Mouse (Mus musculus) cerebellum, adult 2 months (tissue): ENCODE data around the gene Dot1l. TPM values are rescaled to one million over a fixed set of nuclear protein-coding genes. Genes with fewer than 3 reads are reported as not detected.
A peak's percentile ranks its signal among the peaks of the same experiment; 100 is the strongest.

ENCODE experiments used
- DNase-seq, 2 experiments: peaks; one replicate each; pipeline ENCODE4 v3.0.0; 2021
- H3K27ac ChIP-seq: fragments of 200-500 bp; 2 replicates; pipeline ENCODE4 v1.5.1; 2012; ENCODE audit warnings: low read length, control low read depth, inconsistent platforms; ENCODE audit not compliant: insufficient read depth
- H3K27me3 ChIP-seq: fragments of 200-500 bp; 2 replicates; pipeline ENCODE4 v1.6.1; 2012; ENCODE audit warnings: inconsistent platforms, mild to moderate bottlenecking, low read length, moderate library complexity; ENCODE audit not compliant: control insufficient read depth, insufficient read depth
- H3K4me1 ChIP-seq: fragments of 200-500 bp; 2 replicates; pipeline ENCODE4 v1.6.1; 2011; ENCODE audit warnings: low read length; ENCODE audit not compliant: control insufficient read depth, insufficient read depth
- H3K4me3 ChIP-seq: fragments of 200-500 bp; replicated peaks from 2 replicates; pipeline ENCODE3; 2011; ENCODE audit warnings: mild to moderate bottlenecking, low read depth, low read length, control low read depth; ENCODE audit not compliant: insufficient read depth
- CTCF ChIP-seq: fragments of 200-500 bp; IDR thresholded peaks from 2 replicates; pipeline ENCODE4 v1.5.1; 2011; ENCODE audit warnings: low read depth, mild to moderate bottlenecking, control low read depth, low read length, moderate library complexity, borderline replicate concordance; ENCODE audit not compliant: insufficient read depth
- POLR2A ChIP-seq: fragments of 200-500 bp; IDR thresholded peaks from 2 replicates; pipeline ENCODE4 v1.6.1; 2011; ENCODE audit warnings: low read length, control low read depth, borderline replicate concordance; ENCODE audit not compliant: insufficient read depth
- WGBS: fragments of 180-500 bp; shearing (Covaris S2); methylation state at CpG from one replicate; pipeline ENCODE4 v1.1.7; 2018; 5-methylcytosine and 5-hydroxymethylcytosine counted together
- polyA plus RNA-seq: library from polyadenylated mRNA; depleted of rRNA; stranded (reverse); fragments of >200 nt; gene quantifications from 2 replicates; pipeline ENCODE4 v1.2.3, GENCODE M21; 2012

The Dot1l gene
- polyA plus RNA-seq, 1 experiment, result 101 TPM

DNA sequence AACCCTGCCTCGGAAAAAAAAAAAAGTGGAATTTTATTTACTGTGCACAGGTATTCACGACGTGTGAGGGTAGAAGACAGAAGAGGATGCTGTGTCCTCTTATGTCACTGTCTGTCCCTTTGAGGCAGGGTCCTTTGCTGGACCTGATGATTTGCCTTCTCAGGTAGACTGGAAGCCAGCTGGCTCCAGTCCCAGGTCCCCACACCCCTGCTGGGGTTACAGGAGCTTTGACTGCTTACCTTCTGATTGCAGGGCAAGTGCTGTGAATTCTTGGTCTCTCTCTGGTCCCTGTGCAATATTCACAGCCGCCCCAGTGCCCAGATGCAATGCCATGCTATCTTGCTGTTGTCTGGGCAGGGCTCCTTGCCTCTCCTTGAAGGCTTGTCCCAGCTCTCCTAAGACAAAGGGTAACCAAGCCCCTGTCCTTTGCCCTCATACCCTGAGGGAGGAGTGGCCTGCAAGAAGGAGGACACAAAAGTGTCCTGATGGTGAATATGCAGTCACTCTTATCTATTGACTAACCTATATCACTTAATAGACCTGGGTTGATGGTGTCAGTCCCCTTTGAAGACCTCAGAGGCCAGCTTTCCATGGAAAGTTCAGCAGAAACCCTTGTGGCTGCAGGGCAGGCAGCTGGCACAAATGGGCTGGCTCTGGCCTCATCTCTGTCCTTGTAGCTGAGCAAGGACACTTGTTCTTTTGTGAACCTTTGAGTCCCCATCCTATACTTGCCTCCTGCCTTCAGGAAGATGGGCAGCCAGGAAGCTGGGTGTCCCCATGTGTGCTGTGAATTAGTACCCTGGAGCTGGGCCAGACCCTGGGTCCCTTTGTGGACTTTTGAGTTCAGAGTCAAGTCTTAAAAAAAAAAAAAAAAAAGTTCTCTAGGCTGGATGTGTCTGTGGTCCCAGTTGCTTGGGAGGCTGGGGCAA is 5.9 kb downstream of the Dot1l start:
- DNase-seq, result peak; percentile 46 to 54
- H3K4me3 ChIP-seq, result no peak overlapping the region
- no peaks in the 10 kb centered on the region for H3K27me3 ChIP-seq
- TF ChIP-seq CTCF, result no peak
- no peak for TF ChIP-seq POLR2A
- WGBS, result 32% methylated on average over 4 of the region's 4 CpGs
- peaks cover 70% of the 10 kb centered on the region for H3K4me1 ChIP-seq
- no peak overlapping the region; the same call in 1 of the 2 replicates for H3K27ac ChIP-seq

GRCm38 (mm10) chr10:80761821-80762220 is 6.8 kb downstream of the Dot1l start:
- Histone ChIP-seq H3K4me1 (peaks cover 75% of the 10 kb centered on the region), H3K4me3 (no peak overlapping the region), H3K27me3 (no peaks in the 10 kb centered on the region), H3K27ac (no peak overlapping the region)
- WGBS, result 43% methylated on average over 3 of the region's 3 CpGs
- no peak for TF ChIP-seq CTCF
- no peak for TF ChIP-seq POLR2A
- DNase-seq, result no peak

GRCm38 (mm10) chr10:80763502-80763901 is 8.5 kb downstream of the Dot1l start:
- no peaks in the 10 kb centered on the region for H3K27me3 ChIP-seq
- WGBS, result 91% methylated on average over 2 of the region's 2 CpGs
- no peak for TF ChIP-seq POLR2A
- TF ChIP-seq CTCF, result no peak
- DNase-seq, result no peak
- H3K4me3 ChIP-seq, result no peak overlapping the region
- H3K4me1 ChIP-seq, result peaks cover 59% of the 10 kb centered on the region
- no peak overlapping the region for H3K27ac ChIP-seq

DNA sequence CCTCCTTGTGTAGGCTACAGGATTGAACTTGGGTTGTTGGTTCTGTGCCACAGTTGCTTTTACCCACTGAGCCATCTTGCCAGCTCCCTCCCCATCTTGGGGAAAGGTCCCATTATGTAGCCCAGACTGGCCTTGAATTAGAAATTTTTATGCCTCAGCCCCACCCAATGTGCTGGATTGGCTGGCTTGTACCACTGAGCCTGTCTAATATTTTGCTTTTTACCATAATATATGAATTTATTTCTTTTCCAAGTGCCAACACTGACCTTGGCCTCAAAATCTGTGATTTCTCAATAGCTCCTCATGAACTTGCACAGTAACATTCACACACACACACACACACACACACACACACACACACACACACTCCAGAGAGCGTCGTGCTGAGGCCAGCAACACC is 10.7 kb downstream of the Dot1l start:
- DNase-seq, result no peak
- Histone ChIP-seq H3K4me3 (no peak overlapping the region), H3K27ac (peak overlapping the region; percentile 33; the same call in 1 of the 2 replicates), H3K27me3 (no peaks in the 10 kb centered on the region), H3K4me1 (peaks cover 41% of the 10 kb centered on the region)
- no peak for TF ChIP-seq CTCF
- no peak for TF ChIP-seq POLR2A
- WGBS, result 66% methylated on average over 2 of the region's 2 CpGs

DNA sequence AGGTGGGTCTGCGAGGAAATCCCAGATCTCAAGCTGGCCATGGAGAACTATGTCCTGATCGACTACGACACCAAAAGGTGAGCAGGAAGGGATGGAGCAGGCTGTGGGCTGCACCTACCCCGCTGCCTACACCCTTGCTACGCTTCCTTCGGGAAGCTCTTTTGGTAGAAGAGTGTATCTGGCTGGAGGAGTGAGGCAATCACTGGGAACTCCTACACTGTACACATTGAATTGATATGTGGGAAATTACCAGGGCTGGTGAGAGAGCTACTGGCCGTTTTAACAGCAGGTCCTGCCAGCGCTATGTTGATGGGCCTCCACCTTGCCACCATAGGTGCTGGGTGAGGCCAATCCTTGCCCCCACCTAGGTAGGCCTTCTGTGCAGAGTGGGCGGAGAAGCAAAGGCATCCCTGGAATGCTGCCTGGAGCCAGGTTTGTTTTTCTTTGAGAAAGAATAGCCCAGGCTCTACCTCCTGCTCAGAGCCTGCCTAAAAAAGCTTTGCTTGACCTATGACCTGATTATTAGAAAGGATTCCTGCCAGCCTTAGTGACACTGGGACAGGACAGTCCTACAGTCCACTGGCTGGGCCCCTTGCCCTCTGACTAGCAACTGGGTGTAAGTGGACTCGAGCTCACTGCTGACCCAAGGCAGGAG is 11.3 kb downstream of the Dot1l start:
- H3K4me1 ChIP-seq, result peaks cover 36% of the 10 kb centered on the region
- WGBS, result 48% methylated on average over 10 of the region's 10 CpGs
- H3K27me3 ChIP-seq, result no peaks in the 10 kb centered on the region
- TF ChIP-seq POLR2A, result no peak
- TF ChIP-seq CTCF, result no peak
- no peak overlapping the region for H3K4me3 ChIP-seq
- H3K27ac ChIP-seq, result peak overlapping the region; percentile 33; the same call in 1 of the 2 replicates
- peak; percentile 51 to 59 for DNase-seq

GRCm38 (mm10) chr10:80768365-80768764 is 13.4 kb downstream of the Dot1l start:
- Histone ChIP-seq H3K27ac (no peak overlapping the region), H3K4me3 (no peak overlapping the region), H3K4me1 (peaks cover 42% of the 10 kb centered on the region), H3K27me3 (no peaks in the 10 kb centered on the region)
- TF ChIP-seq CTCF (no peak), POLR2A (no peak)
- WGBS, result 60% methylated on average over 6 of the region's 6 CpGs
- DNase-seq, result no peak

DNA sequence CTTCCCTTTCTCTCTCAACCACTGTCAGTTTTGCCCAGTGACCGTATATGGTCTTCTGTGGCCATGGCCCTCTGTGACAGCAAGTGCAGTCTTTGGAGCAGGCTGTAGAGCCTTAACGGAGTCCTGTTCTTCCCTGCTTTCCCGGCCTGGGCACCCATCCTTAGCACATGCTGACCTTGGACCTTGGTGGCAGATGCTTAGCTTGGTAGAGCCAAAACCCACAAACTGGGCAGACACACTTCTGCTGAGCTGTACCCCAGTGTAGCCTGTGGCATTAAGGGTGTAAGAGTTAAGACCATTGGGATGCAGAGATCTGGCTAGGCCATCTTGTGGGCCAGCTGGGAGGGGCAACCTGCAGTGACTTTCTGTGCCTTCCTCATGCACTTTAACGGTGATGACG is 18.8 kb downstream of the Dot1l start:
- peak overlapping the region; percentile 92 for H3K27ac ChIP-seq
- TF ChIP-seq POLR2A (no peak), CTCF (no peak)
- no peak overlapping the region for H3K4me3 ChIP-seq
- no peaks in the 10 kb centered on the region for H3K27me3 ChIP-seq
- no peak for DNase-seq
- H3K4me1 ChIP-seq, result peaks cover 61% of the 10 kb centered on the region
- WGBS, result 20% methylated on average over 5 of the region's 5 CpGs
